Mouse (Mus musculus) heart, postnatal 0 days (tissue): ENCODE data around the gene Smyd1. TPM values are rescaled to one million over a fixed set of nuclear protein-coding genes. Genes with fewer than 3 reads are reported as not detected.

ENCODE experiments used
- ATAC-seq: fragments of 200-750 bp; cut with Nextera tagmentation; 2 replicates; pipeline ENCODE4 v1.8.0; 2017; ENCODE audit warnings: low read depth, moderate number of reproducible peaks, moderate library complexity; ENCODE audit not compliant: insufficient read depth
- DNase-seq: peaks from one replicate; pipeline ENCODE4 v3.0.0-alpha.2; 2016; ENCODE audit warnings: low spot score
- H3K27ac ChIP-seq: fragments of 300-500 bp; sonication (generic); 2 replicates; pipeline ENCODE4 v1.5.1; 2014; ENCODE audit warnings: low read depth, mild to moderate bottlenecking
- H3K27me3 ChIP-seq: fragments of 300-500 bp; sonication (generic); 2 replicates; pipeline ENCODE4 v1.6.1; 2014; ENCODE audit warnings: low read length, mixed read lengths; ENCODE audit not compliant: control insufficient read depth, insufficient read depth
- H3K36me3 ChIP-seq: fragments of 300-500 bp; sonication (generic); replicated peaks from 2 replicates; pipeline ENCODE4 v1.6.1; 2014; ENCODE audit warnings: low read length, mixed read lengths; ENCODE audit not compliant: control insufficient read depth, insufficient read depth
- H3K4me1 ChIP-seq: fragments of 300-500 bp; sonication (generic); 2 replicates; pipeline ENCODE4 v1.6.1; 2014; ENCODE audit warnings: antibody characterized with exemption; ENCODE audit not compliant: control insufficient read depth, insufficient read depth
- H3K4me2 ChIP-seq: fragments of 300-500 bp; sonication (generic); 2 replicates; pipeline ENCODE4 v1.6.1; 2014; ENCODE audit warnings: low read depth, mild to moderate bottlenecking, low read length, moderate library complexity
- H3K4me3 ChIP-seq: fragments of 300-500 bp; sonication (generic); 2 replicates; pipeline ENCODE4 v1.5.1; 2014; ENCODE audit warnings: low read depth, low read length
- H3K9ac ChIP-seq: fragments of 300-500 bp; sonication (generic); replicated peaks from 2 replicates; pipeline ENCODE4 v1.6.1; 2014; ENCODE audit warnings: low read depth, low read length, mixed read lengths
- H3K9me3 ChIP-seq: fragments of 300-500 bp; sonication (generic); replicated peaks from 2 replicates; pipeline ENCODE4 v1.6.1; 2016; ENCODE audit warnings: low read length; ENCODE audit not compliant: control insufficient read depth
- CTCF ChIP-seq: IDR thresholded peaks from 2 replicates; pipeline ENCODE4 v1.5.1; 2016; ENCODE audit warnings: antibody characterized with exemption, control low read depth, low read depth
- EP300 ChIP-seq: IDR thresholded peaks from 2 replicates; pipeline ENCODE4 v1.6.1; 2016; ENCODE audit warnings: antibody characterized with exemption, low read depth
- WGBS: fragments of 180-500 bp; shearing (Covaris S2); extraction: QIAGEN DNeasy Blood & Tissue Kit; methylation state at CpG from one replicate; pipeline ENCODE4 v1.1.7; 2014; 5-methylcytosine and 5-hydroxymethylcytosine counted together
- polyA plus RNA-seq: library from polyadenylated mRNA; unstranded; fragments of >200 nt; fragmentation: Nextera tagmentation; extraction: Ambion mirVana; gene quantifications from 2 replicates; pipeline ENCODE4 v1.2.1, GENCODE M21; 2015
- total RNA-seq: library from RNA; depleted of rRNA; stranded (reverse); fragments of >200 nt; gene quantifications from 2 replicates; pipeline ENCODE4 v1.2.3, GENCODE M21; 2014; ENCODE audit warnings: low replicate concordance

Gene Smyd1
- total and polyA plus RNA-seq, 2 experiments from 2014 or later: 106 to 316 TPM

DNA sequence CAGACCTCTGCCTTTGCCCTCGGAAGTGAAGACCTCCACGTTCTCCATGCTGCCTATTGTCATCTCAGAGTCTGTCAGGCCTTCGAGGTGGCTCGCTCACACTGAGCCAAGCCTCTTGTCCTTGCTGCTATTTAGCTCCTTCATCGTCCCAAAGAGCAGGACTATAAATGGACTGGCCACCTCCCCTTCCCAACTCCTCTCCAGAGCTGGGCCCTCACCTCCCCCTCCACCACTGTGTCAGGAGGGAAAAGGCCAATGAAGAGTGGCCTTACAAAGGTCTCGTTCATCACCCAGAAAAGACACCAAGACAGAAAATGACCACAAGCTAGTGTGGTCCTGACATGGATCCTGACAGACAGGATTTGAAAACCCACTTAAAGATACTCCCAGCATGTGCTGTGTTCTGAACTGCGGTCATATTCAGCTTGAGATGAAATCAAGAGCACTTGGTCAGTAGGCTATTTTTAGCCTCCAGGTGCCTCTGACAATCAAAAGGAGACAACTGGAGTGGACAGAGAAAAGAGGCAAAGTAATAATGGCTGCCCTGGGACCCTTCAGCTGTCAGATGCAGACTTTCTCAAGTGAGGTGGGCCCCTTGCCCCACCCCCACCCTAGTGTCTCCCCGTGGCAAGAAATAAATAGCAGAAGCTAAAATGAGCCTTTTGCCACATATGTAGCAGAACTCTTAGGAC, 59.7 kb downstream of the Smyd1 start:
- Histone ChIP-seq H3K27ac (peak overlapping the region; percentile 95), H3K27me3 (no peaks in the 10 kb centered on the region), H3K4me2 (peak overlapping the region; percentile 67), H3K9me3 (no peaks in the 10 kb centered on the region), H3K4me1 (peaks cover 24% of the 10 kb centered on the region), H3K9ac (peak overlapping the region; percentile 76), H3K4me3 (peak overlapping the region; percentile 56), H3K36me3 (no peaks in the 10 kb centered on the region)
- TF ChIP-seq CTCF (no peak), EP300 (0 out of 2 replicates have a peak, but pooled peaks have one; percentile 23)
- WGBS: 34% methylated on average over 8 of the region's 8 CpGs
- ATAC-seq: peak; percentile 91
- DNase-seq: peak; percentile 81

DNA sequence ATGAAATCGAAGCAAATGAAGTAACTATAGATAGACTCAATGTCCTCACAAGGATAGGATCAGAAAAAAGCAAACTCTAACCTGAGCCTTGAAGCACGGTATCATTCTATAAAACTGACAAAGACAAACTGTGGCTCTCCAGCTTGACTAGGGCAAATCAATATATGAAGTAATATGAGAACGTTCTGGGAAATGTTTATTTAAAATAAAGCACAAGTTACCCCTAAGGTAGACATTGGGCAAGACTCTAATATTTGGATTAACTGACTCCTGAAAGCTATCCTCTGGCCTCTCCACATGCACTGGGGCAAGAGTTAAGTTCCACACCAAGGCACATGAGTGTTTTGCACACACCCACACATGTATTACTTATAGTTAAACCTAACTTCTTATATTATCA, 61.0 kb downstream of the Smyd1 start:
- 35% methylated on average over 3 of the region's 3 CpGs for WGBS
- H3K4me2 ChIP-seq: peak overlapping the region; percentile 67
- DNase-seq (no peak), ATAC-seq (no peak)
- peak overlapping the region; percentile 56 for H3K4me3 ChIP-seq
- peaks cover 1% of the 10 kb centered on the region; the same call in 1 of the 2 replicates for H3K36me3 ChIP-seq
- peak overlapping the region; percentile 95 for H3K27ac ChIP-seq
- no peaks in the 10 kb centered on the region for H3K9me3 ChIP-seq
- TF ChIP-seq CTCF (no peak), EP300 (no peak)
- H3K27me3 ChIP-seq: no peaks in the 10 kb centered on the region
- H3K9ac ChIP-seq: peak overlapping the region; percentile 76
- peaks cover 24% of the 10 kb centered on the region for H3K4me1 ChIP-seq

DNA sequence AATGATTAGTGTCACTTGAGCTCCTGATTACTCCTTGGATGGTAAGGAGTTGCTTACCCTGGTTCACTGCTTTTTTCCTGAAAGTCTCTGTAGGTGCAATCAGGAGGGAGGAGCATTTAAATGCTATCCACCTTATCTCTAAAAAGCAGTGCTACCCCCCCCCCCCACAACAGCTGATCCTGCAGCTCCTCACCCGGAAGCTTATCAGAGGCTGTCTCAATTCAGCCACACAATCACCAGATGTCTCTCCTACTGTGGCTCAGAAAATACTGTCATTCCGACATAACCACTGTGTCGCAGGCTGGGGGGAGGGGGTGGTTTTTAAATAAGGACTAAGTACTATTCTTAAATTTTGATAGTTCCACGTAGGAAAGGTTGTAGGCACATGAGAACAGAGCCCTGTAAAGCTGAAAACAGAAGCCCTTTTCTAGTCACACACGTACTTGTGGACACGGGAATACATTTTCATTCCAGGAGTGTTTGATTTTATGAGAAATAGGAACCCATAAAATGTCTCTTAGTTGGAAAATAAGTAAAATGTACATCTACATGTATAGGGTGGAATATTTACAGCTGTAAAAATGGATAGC, 61.9 kb downstream of the Smyd1 start:
- 12% methylated on average over 6 of the region's 6 CpGs for whole genome bisulfite sequencing
- TF ChIP-seq CTCF (no peak), EP300 (no peak)
- ATAC-seq: 0 out of 2 replicates have a peak, but pooled peaks have one; percentile 15
- H3K4me1 ChIP-seq: peaks cover 24% of the 10 kb centered on the region
- no peaks in the 10 kb centered on the region for H3K27me3 ChIP-seq
- H3K4me3 ChIP-seq: peak overlapping the region; percentile 56
- no peak for DNase-seq
- H3K9ac ChIP-seq: peak overlapping the region; percentile 76; the same call in 1 of the 2 replicates
- peaks cover 6% of the 10 kb centered on the region; the same call in 1 of the 2 replicates for H3K36me3 ChIP-seq
- peak overlapping the region; percentile 95 for H3K27ac ChIP-seq
- H3K9me3 ChIP-seq: no peaks in the 10 kb centered on the region
- H3K4me2 ChIP-seq: peak overlapping the region; percentile 67

DNA sequence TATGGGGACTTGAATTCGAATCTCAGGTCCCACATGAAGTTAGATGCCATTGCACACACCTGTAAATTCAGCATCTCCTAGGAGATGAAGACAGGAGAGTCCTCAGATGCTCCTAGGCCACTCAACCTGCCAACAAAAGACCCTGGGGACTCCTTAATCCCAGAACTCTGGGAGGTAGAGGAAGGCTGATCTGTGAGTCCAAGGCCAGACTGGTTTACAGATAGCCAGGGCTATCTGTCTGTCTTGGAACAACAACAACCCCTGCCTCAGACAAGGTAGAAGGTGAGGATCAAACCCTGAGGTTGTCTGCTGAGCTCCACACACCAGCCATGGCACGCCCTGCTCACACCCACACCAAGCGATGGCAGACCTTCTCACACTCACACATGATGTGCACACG, 62.9 kb downstream of the Smyd1 start:
- H3K9ac ChIP-seq: peak overlapping the region; percentile 76; the same call in 1 of the 2 replicates
- peak overlapping the region; percentile 56 for H3K4me3 ChIP-seq
- peak overlapping the region; percentile 95 for H3K27ac ChIP-seq
- TF ChIP-seq EP300: no peak
- no peak for TF ChIP-seq CTCF
- DNase-seq (no peak), ATAC-seq (no peak)
- H3K4me1 ChIP-seq: peaks cover 24% of the 10 kb centered on the region
- peak overlapping the region; percentile 67 for H3K4me2 ChIP-seq
- no peaks in the 10 kb centered on the region for H3K27me3 ChIP-seq
- H3K36me3 ChIP-seq: peaks cover 6% of the 10 kb centered on the region; the same call in 1 of the 2 replicates
- H3K9me3 ChIP-seq: no peaks in the 10 kb centered on the region
- WGBS: 66% methylated on average over 4 of the region's 4 CpGs

DNA sequence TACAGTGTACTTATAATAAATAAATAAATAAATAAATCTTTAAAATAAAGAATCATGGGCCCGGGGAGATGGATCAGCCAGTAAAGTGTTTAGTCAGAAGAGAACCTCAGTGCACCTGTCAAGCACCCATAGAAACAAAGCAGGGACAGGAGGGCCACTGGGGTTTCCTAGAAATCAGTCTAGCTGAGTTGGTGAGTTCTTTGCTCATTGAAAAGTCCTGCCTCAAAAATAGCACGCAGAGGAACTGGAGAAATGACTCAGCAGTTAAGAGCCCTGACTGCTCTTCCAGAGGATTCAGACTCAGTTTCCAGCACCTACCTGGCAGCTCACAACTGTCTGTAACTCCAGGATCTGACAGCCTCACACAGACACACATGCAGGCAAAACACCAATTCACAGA, 63.5 kb downstream of the Smyd1 start:
- H3K27ac ChIP-seq: 0 out of 2 replicates have a peak overlapping the region, but pooled peaks have one; percentile 95
- H3K4me1 ChIP-seq: peaks cover 21% of the 10 kb centered on the region
- H3K4me2 ChIP-seq: peak overlapping the region; percentile 67; the same call in 1 of the 2 replicates
- H3K9ac ChIP-seq: no peak overlapping the region
- no peak for TF ChIP-seq CTCF
- no peak for TF ChIP-seq EP300
- no peaks in the 10 kb centered on the region for H3K9me3 ChIP-seq
- peaks cover 6% of the 10 kb centered on the region; the same call in 1 of the 2 replicates for H3K36me3 ChIP-seq
- no peak overlapping the region for H3K4me3 ChIP-seq
- WGBS: 33% methylated on average over 2 of the region's 2 CpGs
- no peak for ATAC-seq
- H3K27me3 ChIP-seq: no peaks in the 10 kb centered on the region
- DNase-seq: no peak
